Mouse (Mus musculus): ENCODE results near the gene Kif19a.
A peak's percentile ranks its signal among the peaks of the same experiment; 100 is the strongest.

Gene Kif19a

GRCm38 (mm10) chr11:114764820-114765818, at the start of gene Kif19a:
Gene Kif19a, plus strand, starts transcription at chr11:114765388.
- peak; percentile 46 to 49 for DNase-seq

GRCm38 (mm10) chr11:114715531-114715930, 49.7 kb upstream of the Kif19a start:
- DNase-seq: no peak

- no peak for DNase-seq
Measured at GRCm38 (mm10) chr11:114720535-114720934, 44.7 kb upstream of the Kif19a start.

- DNase-seq: no peak
Measured at GRCm38 (mm10) chr11:114722438-114722837, 42.8 kb upstream of the Kif19a start.

- DNase-seq: no peak
Measured at GRCm38 (mm10) chr11:114723030-114723429, 42.2 kb upstream of the Kif19a start.

GRCm38 (mm10) chr11:114724787-114725590, 40.2 kb upstream of the Kif19a start:
- no peak for DNase-seq

GRCm38 (mm10) chr11:114726965-114727825, 38.0 kb upstream of the Kif19a start, which contains the start of gene Dnaic2:
Gene Dnaic2, plus strand, starts transcription at chr11:114727408.
- DNase-seq: peak; percentile 23 to 34

GRCm38 (mm10) chr11:114727826-114728186, 37.4 kb upstream of the Kif19a start:
- DNase-seq: no peak

GRCm38 (mm10) chr11:114728333-114728732, 36.9 kb upstream of the Kif19a start:
- DNase-seq: no peak

- no peak for DNase-seq
Measured at GRCm38 (mm10) chr11:114729832-114730363, 35.3 kb upstream of the Kif19a start.

- no peak for DNase-seq
Measured at GRCm38 (mm10) chr11:114731711-114732110, 33.5 kb upstream of the Kif19a start.

- DNase-seq: no peak
Measured at GRCm38 (mm10) chr11:114732890-114733289, 32.3 kb upstream of the Kif19a start.

- no peak for DNase-seq
Measured at GRCm38 (mm10) chr11:114736111-114736510, 29.1 kb upstream of the Kif19a start.

- peak; percentile 46 to 58 for DNase-seq
Measured at GRCm38 (mm10) chr11:114736913-114737624, 28.1 kb upstream of the Kif19a start.

GRCm38 (mm10) chr11:114740598-114740997, 24.6 kb upstream of the Kif19a start:
- DNase-seq: peak; percentile 63 to 70

- peak; percentile 13 to 27 for DNase-seq
Measured at GRCm38 (mm10) chr11:114741451-114741850, 23.7 kb upstream of the Kif19a start.

- DNase-seq: peak; percentile 96
Measured at GRCm38 (mm10) chr11:114745134-114745533, 20.1 kb upstream of the Kif19a start.

- peak; percentile 37 to 47 for DNase-seq
Measured at GRCm38 (mm10) chr11:114747564-114748138, 17.5 kb upstream of the Kif19a start.

- DNase-seq: no peak
Measured at GRCm38 (mm10) chr11:114769911-114770310, 4.7 kb downstream of the Kif19a start.

GRCm38 (mm10) chr11:114771896-114772295, 6.7 kb downstream of the Kif19a start:
- DNase-seq: no peak

- no peak for DNase-seq
Measured at GRCm38 (mm10) chr11:114780076-114780475, 14.9 kb downstream of the Kif19a start.

Measured in B cell, adult 2 months (primary cell).